17 mouse cellular contexts compared by ENCODE assay signal in the genomic region with DNA sequence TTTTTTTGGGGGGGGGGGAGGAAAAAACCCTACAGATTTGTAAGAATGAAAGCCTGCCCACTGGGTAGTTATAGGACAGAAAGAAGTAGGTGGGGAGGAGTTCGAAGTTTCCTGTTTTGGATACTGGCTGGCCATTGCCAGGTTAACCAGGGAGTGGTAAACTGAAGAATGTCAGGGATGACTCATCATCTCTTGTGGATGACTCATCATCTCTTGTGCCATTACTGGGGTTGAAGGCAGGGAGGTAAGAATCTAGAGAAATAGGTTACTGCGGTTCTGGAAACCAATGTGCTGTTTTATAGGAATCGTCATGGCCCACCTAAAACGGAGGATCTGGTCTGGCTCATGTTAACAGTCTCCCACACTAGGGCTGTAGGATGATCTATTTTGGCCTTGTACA. TPM values are rescaled to one million over a fixed set of nuclear protein-coding genes. Genes with fewer than 3 reads are reported as not detected.
"Had no signal": no experiment of that assay in that cellular context is flagged by ENCODE, and none has a peak within 500 bp of the region (broad histone marks: within the 10 kb centered on the region; RNA-seq: fewer than 3 reads in every experiment).

No protein-coding gene starts in this region.

- H3K27me3 ChIP-seq: kidney, embryonic 15.5 days; limb, embryonic 15.5 days; liver, embryonic 12.5 days; megakaryocyte, embryonic 14.5 days; midbrain, embryonic 15.5 days; neural tube, embryonic 13.5 days had no signal

- H3K4me2 ChIP-seq: kidney, embryonic 15.5 days; limb, embryonic 15.5 days; liver, embryonic 12.5 days; lung, embryonic 14.5 days; midbrain, embryonic 11.5 days; midbrain, embryonic 15.5 days; neural tube, embryonic 13.5 days had no signal

- DNase-seq: kidney, postnatal 14 days; layer of hippocampus, adult 9-11 months; layer of hippocampus, postnatal 36 days; lung, embryonic 14.5 days; lung, postnatal 14 days; right cerebral cortex, postnatal 14 days; thymus, postnatal 4 days had no signal

- H3K4me1 ChIP-seq: kidney, embryonic 15.5 days; limb, embryonic 15.5 days; liver, embryonic 12.5 days; megakaryocyte, embryonic 14.5 days; midbrain, embryonic 15.5 days; neural tube, embryonic 13.5 days had no signal

- ATAC-seq: liver, embryonic 12.5 days; midbrain, embryonic 15.5 days had no signal

- H3K27ac ChIP-seq: kidney, embryonic 15.5 days; limb, embryonic 15.5 days; liver, embryonic 12.5 days; macrophage; midbrain, embryonic 15.5 days; neural tube, embryonic 13.5 days had no signal

- H3K4me3 ChIP-seq: kidney, embryonic 15.5 days; limb, embryonic 15.5 days; liver, embryonic 12.5 days; megakaryocyte, embryonic 14.5 days; midbrain, embryonic 15.5 days; neural tube, embryonic 13.5 days had no signal

- H3K9me3 ChIP-seq: kidney, embryonic 15.5 days; limb, embryonic 15.5 days; liver, embryonic 12.5 days; midbrain, embryonic 15.5 days; neural tube, embryonic 13.5 days had no signal

- H3K9ac ChIP-seq: kidney, embryonic 15.5 days; limb, embryonic 15.5 days; liver, embryonic 12.5 days; lung, embryonic 14.5 days; midbrain, embryonic 15.5 days; neural tube, embryonic 13.5 days had no signal

- H3K36me3 ChIP-seq: kidney, embryonic 15.5 days; limb, embryonic 15.5 days; liver, embryonic 12.5 days; midbrain, embryonic 15.5 days; neural tube, embryonic 13.5 days had no signal

RNA-seq across cellular contexts. Expression of a gene that starts 28.8 kb away (rescaled TPM):
- total RNA-seq: left cerebral cortex, postnatal 25 days; monocyte, adult 5-6 weeks had no signal
- polyA plus RNA-seq: macrophage; midbrain, embryonic 11.5 days; midbrain, embryonic 15.5 days; neural tube, embryonic 13.5 days had no signal
